Mouse (Mus musculus): ENCODE data around the gene Fam177a.
A peak's percentile ranks its signal among the peaks of the same experiment; 100 is the strongest.
"Not testable (repeated sequence)": the region's sequence is repeated elsewhere in the genome, so short reads cannot be mapped to it uniquely, and the experiment has no call there.

The Fam177a gene

GRCm38 (mm10) chr12:55124242-55124641, at the start of gene Fam177a:
Fam177a (plus strand) TSS chr12:55124469.
- DNase-seq: not testable (repeated sequence)

- peak; percentile 74 for DNase-seq
Observed at GRCm38 (mm10) chr12:55075296-55075695, 49.0 kb upstream of the Fam177a start.

DNA sequence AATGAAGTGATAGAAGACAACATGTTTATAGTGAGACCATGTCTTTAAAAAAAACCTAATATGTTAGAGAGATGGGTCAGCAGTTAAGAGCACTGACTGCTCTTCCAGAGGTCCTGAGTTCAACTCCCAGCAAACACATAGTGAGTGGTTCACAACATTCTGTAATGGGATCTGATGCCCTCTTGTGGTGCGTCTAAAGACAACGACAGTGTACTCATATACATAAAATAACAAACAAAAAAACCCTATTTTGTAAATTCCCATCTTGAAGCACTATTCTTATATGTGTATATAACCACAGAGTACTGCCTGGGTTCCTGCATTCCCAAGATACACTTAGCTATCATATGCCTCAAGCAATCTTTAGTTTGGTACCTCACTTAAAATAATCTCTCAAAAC, 45.6 kb upstream of the Fam177a start:
- not testable (repeated sequence) for DNase-seq

DNA sequence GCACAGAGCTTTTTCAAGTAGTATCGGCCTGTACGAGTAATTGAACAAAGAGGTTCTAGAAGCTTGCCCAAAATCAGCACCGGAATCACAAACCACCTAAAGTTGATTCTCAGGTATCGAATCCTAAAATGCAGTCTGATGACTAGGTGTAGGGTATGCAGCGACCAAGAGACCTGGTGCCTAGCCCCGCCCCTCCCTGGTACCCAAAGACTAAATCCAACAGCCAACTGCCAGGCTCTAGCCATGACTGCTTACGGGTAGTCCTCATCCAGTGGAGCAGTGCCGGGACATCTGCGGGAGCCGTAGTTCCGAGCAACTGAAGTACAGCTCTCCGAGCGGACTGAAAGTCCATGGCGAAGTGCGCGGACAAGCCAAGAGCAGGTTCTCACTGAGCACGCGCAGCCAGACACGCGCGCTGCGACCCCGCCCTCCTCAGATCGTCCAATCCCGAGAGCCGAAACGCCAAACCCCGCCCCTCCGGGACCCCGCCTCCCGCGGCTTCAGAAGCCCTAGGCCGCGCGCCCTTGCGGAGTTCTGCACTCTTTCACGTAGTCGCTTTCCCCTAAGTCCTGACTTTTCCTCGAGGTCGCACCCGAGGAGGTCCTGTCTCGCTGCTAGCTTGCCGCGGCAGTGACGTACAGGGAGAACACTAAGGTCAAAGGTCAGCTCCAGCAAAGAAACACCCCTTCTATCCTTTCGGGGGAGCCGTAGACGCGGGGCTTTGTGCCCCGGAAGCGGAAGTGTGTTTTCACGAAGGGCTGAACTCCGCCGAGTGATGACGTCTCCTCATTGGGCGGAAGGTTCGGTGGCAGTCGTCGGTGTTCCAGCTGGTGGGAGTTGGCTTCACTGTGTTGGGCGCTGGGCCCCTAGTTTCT, 44.3 kb upstream of the Fam177a start, which contains the start of the genes 2700097O09Rik and Srp54a:
2700097O09Rik (minus strand) TSS at position 385 of the 875 bp plus-strand sequence.
Srp54a (plus strand) TSS at position 537 of the 875 bp plus-strand sequence.
- DNase-seq: peak; percentile 95

DNA sequence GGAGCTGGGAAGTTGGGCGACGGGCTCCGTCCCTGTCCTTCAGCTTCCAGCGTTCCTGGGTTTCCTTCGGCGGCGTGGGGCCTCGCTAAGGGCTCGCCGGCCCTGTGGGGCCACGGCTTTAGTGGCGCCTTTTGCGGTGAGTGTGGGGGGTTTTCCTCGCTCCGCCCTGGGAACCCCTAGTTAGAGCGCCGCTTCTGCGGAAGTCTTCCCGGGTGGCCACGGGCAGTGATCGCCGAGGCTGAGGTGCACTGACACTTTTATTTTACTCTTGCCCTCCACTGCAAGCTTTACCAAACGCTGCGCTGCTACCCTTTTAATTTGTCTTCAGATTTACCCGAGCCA, 43.7 kb upstream of the Fam177a start:
- DNase-seq: not testable (repeated sequence)

DNA sequence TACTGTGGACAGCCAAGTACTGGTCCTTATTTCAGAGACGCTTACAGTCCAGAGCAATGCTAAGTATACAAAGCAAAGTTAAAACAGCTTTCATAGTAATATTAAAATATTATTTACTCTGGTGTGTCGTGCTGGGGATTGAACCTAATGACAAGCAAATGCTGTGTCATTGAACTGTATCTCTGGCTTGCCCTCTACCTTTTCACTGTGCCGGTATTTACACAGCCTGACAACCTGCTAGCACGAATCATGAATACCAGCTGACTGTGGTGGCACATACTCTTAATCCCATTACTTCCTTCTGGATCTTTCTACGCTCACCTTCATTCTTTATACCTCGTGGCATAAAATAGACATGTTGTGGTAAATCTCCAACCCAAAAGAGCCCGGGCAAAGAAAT, 32.1 kb upstream of the Fam177a start:
- not testable (repeated sequence) for DNase-seq

DNA sequence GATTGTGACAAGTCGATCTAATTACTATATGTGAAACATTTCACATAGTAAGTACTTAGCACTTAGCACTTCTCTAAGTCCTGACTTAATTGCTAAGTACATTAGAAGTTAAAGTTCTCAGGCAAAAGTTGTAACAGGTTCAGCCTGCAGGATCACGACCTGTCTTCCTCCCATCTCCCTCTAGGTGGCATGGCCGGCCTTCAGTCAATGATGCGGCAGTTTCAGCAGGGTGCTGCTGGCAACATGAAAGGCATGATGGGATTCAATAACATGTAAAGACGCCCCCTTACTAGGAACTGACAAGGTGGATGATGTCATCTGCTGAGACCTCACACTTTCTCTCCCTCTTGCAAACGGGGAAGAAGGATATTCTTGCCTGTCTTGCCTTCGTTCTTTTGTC, 11.7 kb upstream of the Fam177a start:
- not testable (repeated sequence) for DNase-seq

- DNase-seq: not testable (repeated sequence)
Observed at GRCm38 (mm10) chr12:55124731-55125130, 462 bp downstream of the Fam177a start.

DNA sequence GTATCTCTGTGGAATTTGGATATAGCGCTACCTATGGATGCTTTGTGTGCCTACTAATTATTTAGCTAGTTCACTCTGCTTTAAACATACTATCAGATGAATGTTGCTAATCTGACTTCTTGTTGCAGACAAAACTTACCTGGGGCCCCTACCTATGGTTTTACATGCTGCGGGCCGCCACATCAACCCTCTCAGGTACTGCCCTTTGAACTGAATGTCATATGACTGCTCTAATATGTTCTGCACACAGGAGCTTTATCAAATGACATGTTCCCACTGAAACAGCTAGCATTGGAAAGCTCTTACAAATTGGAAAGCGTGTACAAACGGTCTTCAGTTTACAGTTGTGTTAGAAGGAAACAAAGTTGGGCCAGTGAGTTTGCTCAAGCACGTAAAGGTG, 11.3 kb downstream of the Fam177a start:
- DNase-seq: not testable (repeated sequence)

DNA sequence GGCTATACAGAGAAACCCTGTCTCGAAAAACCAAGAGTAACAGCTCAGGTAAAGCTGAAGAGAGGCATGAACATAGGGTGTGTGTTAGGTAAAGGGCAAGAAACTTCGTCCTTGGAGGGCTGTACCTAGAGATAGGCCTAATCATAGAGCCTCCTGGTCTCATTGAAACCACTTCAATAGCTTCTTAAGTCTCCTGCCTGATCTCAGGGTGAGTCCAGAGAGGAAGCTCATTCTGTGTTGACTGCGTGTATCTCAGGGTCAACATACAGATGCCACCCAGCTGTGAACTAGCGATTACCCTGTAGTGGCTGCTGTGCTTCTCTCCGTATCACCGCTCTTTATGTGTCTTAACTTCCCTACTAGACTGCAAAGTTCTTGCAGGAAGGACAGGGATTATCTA, 13.6 kb downstream of the Fam177a start:
- not testable (repeated sequence) for DNase-seq

- not testable (repeated sequence) for DNase-seq
Observed at GRCm38 (mm10) chr12:55154559-55155448, 30.5 kb downstream of the Fam177a start, which contains the start of gene Srp54b. Srp54b (plus strand) TSS chr12:55155104.

- not testable (repeated sequence) for DNase-seq
Observed at GRCm38 (mm10) chr12:55155449-55155783, 31.1 kb downstream of the Fam177a start.

DNA sequence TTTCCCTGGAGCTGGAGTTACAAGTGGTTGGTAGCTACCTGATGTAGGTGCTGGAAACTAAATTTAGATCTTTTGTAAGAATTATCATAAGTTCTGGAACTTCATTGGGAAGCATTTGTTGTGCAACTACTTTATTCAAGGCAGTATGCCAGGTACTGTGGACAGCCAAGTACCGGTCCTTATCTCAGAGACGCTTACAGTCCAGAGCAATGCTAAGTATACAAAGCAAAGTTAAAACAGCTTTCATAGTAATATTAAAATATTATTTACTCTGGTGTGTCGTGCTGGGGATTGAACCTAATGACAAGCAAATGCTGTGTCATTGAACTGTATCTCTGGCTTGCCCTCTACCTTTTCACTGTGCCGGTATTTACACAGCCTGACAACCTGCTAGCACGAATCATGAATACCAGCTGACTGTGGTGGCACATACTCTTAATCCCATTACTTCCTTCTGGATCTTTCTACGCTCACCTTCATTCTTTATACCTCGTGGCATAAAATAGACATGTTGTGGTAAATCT, 42.8 kb downstream of the Fam177a start:
- DNase-seq: not testable (repeated sequence)

- DNase-seq: not testable (repeated sequence)
Observed at GRCm38 (mm10) chr12:55187686-55188085, 63.4 kb downstream of the Fam177a start.

- DNase-seq: not testable (repeated sequence)
Observed at GRCm38 (mm10) chr12:55189127-55189526, 64.9 kb downstream of the Fam177a start.

Measured in cerebellum, adult 11-12 months (tissue).